ENCODE assay signal across 11 mouse cellular contexts in genomic region chr9:84548012-84548660, GRCm38 (mm10).
DNase-seq lines count a peak whose midpoint lies in the region; ATAC-seq and TF ChIP-seq lines count a peak whose summit lies in the region.
"Had no signal": no experiment of that assay in that cellular context is flagged by ENCODE, and none has a peak within 500 bp of the region (broad histone marks: within the 10 kb centered on the region; RNA-seq: fewer than 3 reads in every experiment).

No protein-coding gene starts in this region.

- H3K4me3 ChIP-seq in forebrain, postnatal 0 days (ENCODE audit: low read depth, low read length) = no peak overlapping the region
- H3K4me3 ChIP-seq in forebrain, embryonic 14.5 days (ENCODE audit: low read depth, low read length) = no peak overlapping the region
- H3K4me3 ChIP-seq in kidney, embryonic 15.5 days (replicated peaks) = no peak overlapping the region
- H3K4me3 ChIP-seq in forebrain, embryonic 10.5 days = no peak overlapping the region
- H3K4me3 ChIP-seq: limb, embryonic 12.5 days had no signal

- H3K36me3 ChIP-seq in forebrain, postnatal 0 days (ENCODE audit: insufficient read depth) = no peaks in the 10 kb centered on the region
- H3K36me3 ChIP-seq in forebrain, embryonic 14.5 days (ENCODE audit: control insufficient read depth, insufficient read depth, low read length) = no peaks in the 10 kb centered on the region
- H3K36me3 ChIP-seq in kidney, embryonic 15.5 days = no peaks in the 10 kb centered on the region
- no peaks in the 10 kb centered on the region for H3K36me3 ChIP-seq in forebrain, embryonic 10.5 days (replicated peaks)
- H3K36me3 ChIP-seq: limb, embryonic 12.5 days had no signal

- peak; percentile 58 for ATAC-seq in forebrain, postnatal 0 days
- no peak for ATAC-seq in forebrain, embryonic 14.5 days
- peak; percentile 79 for ATAC-seq in kidney, embryonic 15.5 days (replicated peaks; ENCODE audit: low FRiP score)
- ATAC-seq: hindbrain, embryonic 16.5 days had no signal

- WGBS in forebrain, postnatal 0 days = 77% methylated on average over 6 of the region's 6 CpGs
- 80% methylated on average over 6 of the region's 6 CpGs for WGBS in forebrain, embryonic 14.5 days
- 53% methylated on average over 6 of the region's 6 CpGs for WGBS in kidney, embryonic 15.5 days
- WGBS in forebrain, embryonic 10.5 days = 84% methylated on average over 6 of the region's 6 CpGs

- no peaks in the 10 kb centered on the region for H3K27me3 ChIP-seq in forebrain, postnatal 0 days (ENCODE audit: insufficient read depth, low read length)
- no peaks in the 10 kb centered on the region for H3K27me3 ChIP-seq in forebrain, embryonic 14.5 days (replicated peaks; ENCODE audit: control insufficient read depth, insufficient read depth, low read length)
- H3K27me3 ChIP-seq in kidney, embryonic 15.5 days = no peaks in the 10 kb centered on the region
- H3K27me3 ChIP-seq in forebrain, embryonic 10.5 days (ENCODE audit: poor library complexity, severe bottlenecking) = no peaks in the 10 kb centered on the region
- H3K27me3 ChIP-seq: limb, embryonic 12.5 days had no signal

- H3K4me2 ChIP-seq in forebrain, postnatal 0 days (ENCODE audit: low read depth) = no peak overlapping the region
- no peak overlapping the region for H3K4me2 ChIP-seq in forebrain, embryonic 14.5 days (ENCODE audit: low read length)
- H3K4me2 ChIP-seq in kidney, embryonic 15.5 days = no peak overlapping the region
- H3K4me2 ChIP-seq: limb, embryonic 12.5 days had no signal

- no peak overlapping the region for H3K27ac ChIP-seq in forebrain, postnatal 0 days (ENCODE audit: low read depth, low read length)
- no peak overlapping the region for H3K27ac ChIP-seq in forebrain, embryonic 14.5 days (ENCODE audit: low read depth, low read length)
- H3K27ac ChIP-seq in kidney, embryonic 15.5 days = no peak overlapping the region; the same call in 1 of the 2 replicates
- no peak overlapping the region for H3K27ac ChIP-seq in forebrain, embryonic 10.5 days
- H3K27ac ChIP-seq: limb, embryonic 12.5 days had no signal

- TF ChIP-seq CTCF in forebrain, postnatal 0 days (IDR thresholded peaks at IDR 0.05; ENCODE audit: low read depth) = no peak

- peak; percentile 5 for DNase-seq in forebrain, postnatal 0 days
- no peak for DNase-seq in forebrain, embryonic 14.5 days (ENCODE audit: low spot score)
- DNase-seq in 3T3-L1 (ENCODE audit: low read depth, low spot score) = peak; percentile 20
- peak; percentile 12 for DNase-seq in lung, postnatal 14 days
- DNase-seq in forebrain, embryonic 10.5 days (ENCODE audit: extremely low spot score, low spot score) = no peak
- no peak for DNase-seq in cerebellum, adult 18-20 months
- no peak for DNase-seq in T-cell, adult 2 months (ENCODE audit: low spot score)
- DNase-seq: adrenal gland, postnatal 10 days had no signal

- no peak overlapping the region for H3K9ac ChIP-seq in forebrain, postnatal 0 days
- no peak overlapping the region for H3K9ac ChIP-seq in forebrain, embryonic 14.5 days (ENCODE audit: low read length)
- no peak overlapping the region for H3K9ac ChIP-seq in kidney, embryonic 15.5 days
- H3K9ac ChIP-seq: limb, embryonic 12.5 days had no signal

- H3K9me3 ChIP-seq in forebrain, postnatal 0 days (ENCODE audit: low read length) = no peaks in the 10 kb centered on the region
- H3K9me3 ChIP-seq in forebrain, embryonic 14.5 days (replicated peaks; ENCODE audit: control insufficient read depth, low read length) = no peaks in the 10 kb centered on the region
- no peaks in the 10 kb centered on the region for H3K9me3 ChIP-seq in kidney, embryonic 15.5 days (replicated peaks)
- no peaks in the 10 kb centered on the region for H3K9me3 ChIP-seq in forebrain, embryonic 10.5 days
- H3K9me3 ChIP-seq: limb, embryonic 12.5 days had no signal

- no peaks in the 10 kb centered on the region for H3K4me1 ChIP-seq in forebrain, postnatal 0 days (ENCODE audit: insufficient read depth)
- no peaks in the 10 kb centered on the region for H3K4me1 ChIP-seq in forebrain, embryonic 14.5 days (ENCODE audit: control insufficient read depth, insufficient read depth, low read length)
- no peaks in the 10 kb centered on the region for H3K4me1 ChIP-seq in kidney, embryonic 15.5 days
- H3K4me1 ChIP-seq in forebrain, embryonic 10.5 days = no peaks in the 10 kb centered on the region
- H3K4me1 ChIP-seq: limb, embryonic 12.5 days had no signal

Comparison
In these comparisons a context has a peak if more than half of its experiments do, and no peak if none do; other contexts are left out.
1. DNase-seq: peak in forebrain, postnatal 0 days (single experiment), 3T3-L1 (single experiment) and lung, postnatal 14 days (single experiment); none in forebrain, embryonic 14.5 days (single experiment), forebrain, embryonic 10.5 days (single experiment), cerebellum, adult 18-20 months (0 of 2) and T-cell, adult 2 months (single experiment).